Mouse (Mus musculus): ENCODE measurements around the gene Rab12. TPM values are rescaled to one million over a fixed set of nuclear protein-coding genes. Genes with fewer than 3 reads are reported as not detected.
"Not testable (repeated sequence)": the region's sequence is repeated elsewhere in the genome, so short reads cannot be mapped to it uniquely, and the experiment has no call there.

The Rab12 gene
- 43.0 and 48.0 TPM in 2 replicates for polyA plus RNA-seq (2015; fragmentation: Nextera tagmentation; extraction: Ambion mirVana)

DNA sequence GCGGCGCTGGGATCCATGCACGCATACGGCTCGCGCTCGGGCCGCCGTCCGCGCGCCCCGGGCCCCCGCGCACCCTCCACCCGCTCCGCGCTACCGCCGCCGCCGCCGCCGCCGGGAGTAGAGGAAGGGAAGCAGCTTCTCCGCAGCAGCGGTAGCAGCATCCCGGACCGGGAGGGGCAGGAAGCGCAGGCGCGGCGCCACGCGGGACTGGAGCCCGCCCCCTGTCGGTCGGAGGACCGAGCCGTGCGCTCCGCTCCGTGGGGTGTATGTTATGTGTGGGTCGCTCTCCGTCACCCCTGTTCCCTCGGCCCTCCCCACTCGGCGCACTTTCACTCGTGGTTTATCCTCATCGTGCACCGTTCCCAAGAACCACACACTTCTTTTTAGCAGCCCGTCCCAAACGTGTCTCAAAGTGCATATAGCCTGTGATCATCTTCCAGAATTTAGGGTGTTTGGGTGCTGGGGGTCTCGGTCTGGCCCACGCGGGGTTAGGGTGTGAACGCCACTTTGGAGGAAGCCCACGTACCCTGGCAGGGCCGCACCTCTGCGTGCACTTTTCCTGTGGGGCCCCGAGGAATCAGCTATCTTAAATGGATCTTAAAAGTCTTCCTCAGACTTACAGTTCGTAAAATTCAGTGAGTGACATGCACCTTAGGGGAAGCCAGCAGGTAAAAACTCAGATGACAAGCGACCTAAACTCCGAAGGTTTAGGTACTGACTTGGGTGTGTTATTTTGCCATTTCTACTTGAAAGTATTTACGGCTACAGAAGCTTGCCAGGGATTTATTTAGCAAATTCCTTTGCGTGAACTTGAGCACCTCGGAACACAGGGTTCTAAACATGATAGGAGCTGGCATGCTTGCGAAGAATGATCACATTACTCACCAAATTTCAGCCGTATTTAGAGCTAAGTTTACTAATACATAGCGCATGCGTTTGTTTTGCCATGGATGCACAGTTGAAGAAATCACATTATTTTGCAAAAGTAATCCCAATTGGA, at the start of gene Rab12:
Rab12 (minus strand) TSS at position 176 of the 1,000 bp plus-strand sequence.
- ATAC-seq = peak; percentile 98
- Histone ChIP-seq H3K4me3 (peak within 1 kb of the TSS; percentile 99), H3K27ac (peak within 1 kb of the TSS; percentile 51), H3K9ac (peak within 1 kb of the TSS; percentile 99), H3K4me1 (peaks cover 28% of the 10 kb centered on the region), H3K4me2 (peak within 1 kb of the TSS; percentile 86), H3K36me3 (ENCODE audit: poor library complexity, severe bottlenecking) (no peaks in the 10 kb centered on the region; the same call in 1 of the 2 replicates), H3K27me3 (no peaks in the 10 kb centered on the region), H3K9me3 (replicated peaks) (no peaks in the 10 kb centered on the region)
- WGBS = 9% methylated on average over 69 of the region's 71 CpGs

DNA sequence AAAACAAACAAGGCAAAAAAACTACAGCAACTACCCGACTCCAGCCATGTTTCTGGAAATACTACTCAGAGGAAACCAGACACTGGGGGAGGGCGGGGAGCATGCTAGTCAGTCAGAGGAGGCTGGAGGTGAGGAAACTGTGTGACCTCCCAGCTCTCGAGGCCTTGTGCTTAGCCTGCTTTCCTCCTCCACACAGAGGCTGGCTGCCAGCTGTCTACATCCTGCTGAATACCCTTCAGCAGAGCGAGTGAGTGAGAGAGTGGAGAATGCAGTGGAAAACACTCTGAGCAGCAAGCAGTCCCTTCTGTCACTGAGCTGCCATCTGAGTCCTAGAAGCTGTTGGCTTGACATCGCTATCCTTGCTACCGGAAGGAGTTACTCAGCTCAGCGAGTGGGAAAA, 44.7 kb upstream of the Rab12 start:
- Histone ChIP-seq H3K36me3 (ENCODE audit: poor library complexity, severe bottlenecking) (no peaks in the 10 kb centered on the region), H3K4me1 (no peaks in the 10 kb centered on the region), H3K4me3 (no peak overlapping the region), H3K9ac (no peak overlapping the region), H3K9me3 (replicated peaks) (no peaks in the 10 kb centered on the region), H3K27ac (no peak overlapping the region), H3K27me3 (no peaks in the 10 kb centered on the region), H3K4me2 (no peak overlapping the region)
- no peak for ATAC-seq
- 79% methylated on average over 7 of the region's 7 CpGs for WGBS

DNA sequence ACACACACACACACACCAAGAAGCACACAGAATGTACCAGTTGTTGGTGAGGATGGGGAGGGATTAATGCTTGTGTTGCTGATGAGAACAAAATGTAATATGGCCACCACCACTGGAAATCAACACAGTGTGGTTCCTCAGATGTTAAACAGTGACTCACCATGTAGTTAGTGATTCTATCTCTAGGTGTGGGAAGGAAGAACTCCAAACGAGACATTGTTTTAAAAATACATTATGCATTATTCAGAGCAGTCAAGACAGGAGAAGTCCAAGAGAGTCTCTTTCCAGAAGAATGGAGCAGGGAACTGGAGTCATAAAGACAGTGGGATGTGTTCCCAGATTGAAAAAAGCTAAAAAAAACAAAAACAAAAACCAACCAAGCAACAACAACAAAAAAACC, 44.0 kb upstream of the Rab12 start:
- ATAC-seq = no peak
- 74% methylated on average over 1 of the region's 1 CpGs for WGBS
- H3K4me2 ChIP-seq = no peak overlapping the region

DNA sequence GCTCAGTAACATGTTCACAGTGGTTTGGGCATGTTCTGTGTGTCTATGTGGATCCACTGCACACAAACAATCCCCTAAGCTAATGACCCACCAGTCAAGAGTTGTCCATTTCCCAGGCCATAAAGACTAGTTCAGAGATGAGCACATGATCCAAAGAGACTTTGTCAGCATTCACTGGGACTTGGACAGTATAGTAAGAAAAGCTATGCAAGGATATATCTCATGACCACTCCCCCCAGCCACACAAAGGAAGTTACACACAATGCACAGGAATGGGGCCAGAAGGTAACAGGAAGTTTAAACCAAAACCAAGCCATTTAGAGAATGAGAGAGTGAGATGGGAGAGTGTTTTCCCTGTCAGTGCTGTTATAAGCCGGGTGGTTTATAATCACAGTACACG, 41.9 kb upstream of the Rab12 start:
- no peaks in the 10 kb centered on the region for H3K27me3 ChIP-seq
- H3K9ac ChIP-seq = no peak overlapping the region
- no peak for ATAC-seq
- no peak overlapping the region for H3K4me3 ChIP-seq
- no peak overlapping the region for H3K4me2 ChIP-seq
- no peaks in the 10 kb centered on the region for H3K9me3 ChIP-seq (replicated peaks)
- H3K36me3 ChIP-seq (ENCODE audit: poor library complexity, severe bottlenecking) = no peaks in the 10 kb centered on the region
- no peak overlapping the region for H3K27ac ChIP-seq
- WGBS = 98% methylated on average over 2 of the region's 2 CpGs
- H3K4me1 ChIP-seq = no peaks in the 10 kb centered on the region

More for the DNA sequence above, 44.0 kb upstream of the Rab12 start:
- Histone ChIP-seq H3K9ac (no peak overlapping the region), H3K4me1 (no peaks in the 10 kb centered on the region), H3K27ac (no peak overlapping the region), H3K36me3 (ENCODE audit: poor library complexity, severe bottlenecking) (no peaks in the 10 kb centered on the region), H3K9me3 (replicated peaks) (no peaks in the 10 kb centered on the region), H3K4me3 (no peak overlapping the region), H3K27me3 (no peaks in the 10 kb centered on the region)

DNA sequence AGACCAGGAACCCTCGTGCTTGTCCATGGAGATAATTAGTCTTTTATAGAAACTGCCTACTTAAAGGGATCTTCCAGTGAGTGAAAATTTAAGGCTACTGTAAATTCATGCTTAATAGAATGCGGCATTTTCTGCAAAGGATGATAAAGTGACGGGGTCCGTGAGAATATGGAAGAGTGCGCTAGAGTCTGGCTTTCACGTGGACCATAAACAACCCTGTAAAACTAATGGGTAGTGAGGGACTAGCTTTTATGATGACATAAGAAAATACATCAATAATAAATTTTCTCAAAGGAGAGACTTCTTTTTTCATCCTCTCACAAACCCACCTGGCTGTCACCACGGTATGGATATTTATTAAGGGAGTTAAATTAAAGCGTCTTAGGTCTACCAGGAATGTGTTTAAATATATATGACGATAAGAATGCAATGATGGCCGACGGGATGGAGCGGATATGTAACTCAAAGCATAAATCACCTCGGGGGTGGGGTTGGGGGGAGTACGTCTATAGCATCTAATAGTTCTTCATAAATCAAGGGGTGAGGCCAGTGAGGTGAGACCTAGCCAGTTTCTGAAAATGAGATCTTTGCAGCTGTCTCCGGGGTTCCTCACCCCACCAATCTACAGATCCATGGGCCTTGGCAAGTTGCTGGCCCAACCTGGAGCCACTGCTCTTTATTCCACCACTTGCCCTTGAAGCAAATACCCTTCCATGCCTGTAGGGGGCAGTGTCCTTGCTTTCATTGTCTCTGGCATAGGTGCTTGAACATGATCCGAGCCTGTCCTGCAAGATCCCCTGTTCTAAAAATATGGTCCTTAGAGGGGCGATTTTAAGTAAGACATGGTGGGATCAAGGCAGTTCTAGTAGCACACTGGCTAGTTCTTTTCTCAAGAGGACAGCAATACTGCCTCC, 39.1 kb upstream of the Rab12 start:
- Histone ChIP-seq H3K4me3 (no peak overlapping the region), H3K9ac (no peak overlapping the region), H3K4me2 (no peak overlapping the region), H3K4me1 (no peaks in the 10 kb centered on the region), H3K9me3 (replicated peaks) (no peaks in the 10 kb centered on the region), H3K27ac (no peak overlapping the region), H3K36me3 (ENCODE audit: poor library complexity, severe bottlenecking) (no peaks in the 10 kb centered on the region), H3K27me3 (no peaks in the 10 kb centered on the region)
- ATAC-seq = no peak
- WGBS = 91% methylated on average over 17 of the region's 17 CpGs

DNA sequence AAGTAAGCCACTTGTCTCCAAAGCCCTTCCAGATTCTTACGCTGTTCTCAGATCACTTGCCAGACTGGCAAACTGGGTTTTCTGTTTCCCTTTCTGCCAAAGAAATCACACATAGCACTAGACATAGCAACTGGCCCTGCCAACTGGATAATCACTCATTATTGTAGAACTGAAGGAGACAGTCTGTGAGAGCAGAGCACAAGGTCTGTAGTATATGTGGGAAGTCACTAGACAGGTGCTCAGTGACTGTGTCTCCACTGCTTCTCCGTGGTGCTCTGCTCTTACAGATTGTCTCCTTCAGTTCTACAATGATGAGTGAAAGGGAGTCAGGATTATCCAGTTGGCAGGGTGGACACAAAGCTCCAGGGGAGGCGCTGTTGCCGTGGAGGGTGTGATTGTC, 33.2 kb upstream of the Rab12 start:
- H3K4me1 ChIP-seq = no peaks in the 10 kb centered on the region
- no peaks in the 10 kb centered on the region for H3K36me3 ChIP-seq (ENCODE audit: poor library complexity, severe bottlenecking)
- ATAC-seq = no peak
- no peak overlapping the region for H3K9ac ChIP-seq
- no peak overlapping the region for H3K4me3 ChIP-seq
- H3K27ac ChIP-seq = no peak overlapping the region
- H3K9me3 ChIP-seq (replicated peaks) = no peaks in the 10 kb centered on the region
- no peaks in the 10 kb centered on the region for H3K27me3 ChIP-seq
- H3K4me2 ChIP-seq = no peak overlapping the region
- WGBS = 78% methylated on average over 4 of the region's 4 CpGs

DNA sequence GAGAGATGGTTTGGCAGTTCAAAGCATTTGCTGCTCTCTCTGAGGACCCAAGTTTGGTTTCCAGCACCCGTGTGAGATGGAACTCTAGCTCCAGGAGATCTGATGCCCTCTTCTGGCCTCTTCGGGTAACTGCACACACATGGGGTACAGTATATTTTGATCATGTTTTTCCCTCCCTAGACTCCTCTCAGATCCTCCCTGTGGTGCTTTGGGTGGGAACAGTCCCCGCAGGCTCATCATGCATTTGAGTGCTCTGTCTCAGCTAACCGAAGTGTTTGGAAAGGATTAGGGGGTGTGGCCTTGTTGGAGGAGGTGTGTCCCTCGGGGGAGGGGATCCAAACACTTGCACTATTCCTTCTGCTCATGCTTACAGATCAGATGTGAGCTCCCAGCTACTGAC, 31.0 kb upstream of the Rab12 start:
- no peak for ATAC-seq
- no peak overlapping the region for H3K4me3 ChIP-seq
- H3K9me3 ChIP-seq (replicated peaks) = no peaks in the 10 kb centered on the region
- no peaks in the 10 kb centered on the region for H3K27me3 ChIP-seq
- H3K4me2 ChIP-seq = no peak overlapping the region
- H3K9ac ChIP-seq = no peak overlapping the region
- H3K4me1 ChIP-seq = no peaks in the 10 kb centered on the region
- H3K36me3 ChIP-seq (ENCODE audit: poor library complexity, severe bottlenecking) = no peaks in the 10 kb centered on the region
- WGBS = 95% methylated on average over 5 of the region's 5 CpGs
- no peak overlapping the region for H3K27ac ChIP-seq

DNA sequence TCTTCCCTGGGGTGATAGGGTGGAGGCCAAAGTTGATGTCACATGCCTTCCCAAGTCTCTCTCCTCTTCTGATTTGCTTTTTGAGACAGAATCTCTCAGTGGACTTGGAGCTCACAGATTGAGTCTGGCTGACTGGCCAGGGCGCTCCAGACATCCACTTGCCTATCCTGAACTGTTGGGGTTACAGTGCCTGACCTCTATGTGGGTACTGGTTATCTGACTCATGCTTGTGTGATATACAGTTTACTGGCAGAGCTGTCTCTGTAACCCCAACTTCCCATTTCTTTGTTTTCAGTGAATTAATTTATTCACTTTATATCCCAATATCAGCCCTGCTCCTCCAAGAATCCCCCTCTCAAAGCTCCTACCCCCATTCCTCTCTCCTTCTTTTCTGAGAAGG, 12.8 kb upstream of the Rab12 start:
- 80% methylated on average over 1 of the region's 1 CpGs for WGBS
- no peaks in the 10 kb centered on the region for H3K4me1 ChIP-seq
- H3K4me3 ChIP-seq = no peak overlapping the region
- no peak overlapping the region for H3K27ac ChIP-seq
- H3K9me3 ChIP-seq (replicated peaks) = peaks cover 7% of the 10 kb centered on the region
- H3K36me3 ChIP-seq (ENCODE audit: poor library complexity, severe bottlenecking) = no peaks in the 10 kb centered on the region
- no peak overlapping the region for H3K4me2 ChIP-seq
- no peak for ATAC-seq
- no peak overlapping the region for H3K9ac ChIP-seq
- H3K27me3 ChIP-seq = no peaks in the 10 kb centered on the region

DNA sequence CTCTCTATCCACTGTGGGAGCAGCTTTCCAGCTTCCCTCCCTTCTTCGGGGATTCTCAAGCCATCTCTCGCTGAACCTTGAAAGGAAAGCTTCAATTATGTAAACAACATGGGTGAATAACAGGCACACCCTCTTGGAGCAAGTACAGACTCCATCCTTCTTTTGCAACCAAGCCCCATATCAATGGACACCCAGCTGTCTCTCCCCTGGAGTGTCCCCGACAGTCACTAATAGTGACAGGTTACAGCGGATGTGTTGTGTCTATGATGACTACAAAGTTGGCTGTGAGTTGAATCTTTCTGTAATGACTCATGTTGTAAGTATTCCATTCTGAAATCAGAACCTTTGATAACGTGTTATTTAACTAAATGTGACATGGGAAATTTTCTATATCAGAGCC, 3.9 kb upstream of the Rab12 start:
- Histone ChIP-seq H3K4me1 (peaks cover 9% of the 10 kb centered on the region), H3K27me3 (no peaks in the 10 kb centered on the region), H3K4me2 (no peak overlapping the region), H3K9me3 (replicated peaks) (no peaks in the 10 kb centered on the region), H3K4me3 (no peak overlapping the region), H3K9ac (no peak overlapping the region), H3K27ac (no peak overlapping the region), H3K36me3 (ENCODE audit: poor library complexity, severe bottlenecking) (no peaks in the 10 kb centered on the region)
- 78% methylated on average over 5 of the region's 5 CpGs for WGBS
- no peak for ATAC-seq

DNA sequence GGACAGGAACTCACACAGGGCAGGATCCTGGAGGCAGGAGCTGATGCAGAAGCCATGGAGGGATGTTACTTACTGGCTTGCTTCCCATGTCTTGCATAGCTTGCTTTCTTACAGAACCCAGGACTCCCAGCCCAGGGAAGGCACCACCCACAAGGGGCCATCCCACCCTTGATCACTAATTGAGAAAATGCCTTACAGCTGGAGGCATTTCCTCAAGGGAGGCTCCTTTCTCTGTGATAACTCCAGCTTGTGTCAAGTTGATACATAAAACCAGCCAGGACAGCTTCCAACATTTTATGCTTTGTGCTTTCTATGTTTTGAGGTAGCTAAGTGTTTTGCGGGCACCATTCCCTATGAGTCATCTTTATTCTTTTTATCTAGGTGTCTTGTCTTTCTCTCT, 3.1 kb upstream of the Rab12 start:
- H3K4me3 ChIP-seq; H3K9me3 ChIP-seq (replicated peaks); H3K27ac ChIP-seq; H3K36me3 ChIP-seq (ENCODE audit: poor library complexity, severe bottlenecking); H3K9ac ChIP-seq; H3K4me2 ChIP-seq; H3K27me3 ChIP-seq; ATAC-seq: not testable (repeated sequence)
- WGBS = 97% methylated on average over 1 of the region's 1 CpGs
- peaks cover 16% of the 10 kb centered on the region for H3K4me1 ChIP-seq

DNA sequence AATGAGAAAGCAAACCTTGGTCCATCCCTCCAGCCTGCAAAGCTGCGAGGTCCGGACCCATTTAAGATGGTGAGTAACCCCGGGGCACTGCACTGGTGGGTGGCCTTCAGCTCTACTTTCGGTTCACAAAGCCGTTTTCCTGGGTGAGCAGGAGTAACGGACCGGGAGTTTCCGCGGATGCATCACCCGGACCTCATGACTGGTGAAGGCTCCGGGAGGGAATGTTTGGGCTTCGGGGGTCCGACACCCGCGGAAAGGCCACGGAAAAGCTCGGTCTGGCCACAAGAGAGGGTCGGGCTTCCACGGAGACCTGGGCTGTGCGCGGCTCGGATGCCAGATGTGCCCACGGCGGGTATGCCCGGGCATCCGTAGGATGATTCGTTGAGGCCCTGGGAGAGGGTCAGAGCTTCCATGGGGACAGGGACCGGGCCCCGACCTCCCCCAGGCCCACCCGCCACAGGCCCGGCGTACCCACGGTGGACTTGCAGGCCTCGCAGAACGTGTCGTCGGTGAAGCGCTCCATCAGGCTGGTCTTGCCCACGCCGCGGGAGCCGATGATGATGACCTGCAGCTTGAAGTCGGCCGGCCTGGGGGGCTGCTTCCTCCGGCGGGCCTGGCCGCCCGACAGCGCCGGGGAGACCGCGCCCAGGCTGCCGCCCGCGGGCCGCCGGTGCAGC, 514 bp downstream of the Rab12 start:
- Histone ChIP-seq H3K4me3 (peak overlapping the region; percentile 99), H3K4me1 (peaks cover 28% of the 10 kb centered on the region), H3K27me3 (no peaks in the 10 kb centered on the region), H3K4me2 (peak overlapping the region; percentile 86), H3K36me3 (ENCODE audit: poor library complexity, severe bottlenecking) (peaks cover 6% of the 10 kb centered on the region; the same call in 1 of the 2 replicates), H3K9me3 (replicated peaks) (no peaks in the 10 kb centered on the region), H3K27ac (peak overlapping the region; percentile 51), H3K9ac (peak overlapping the region; percentile 99)
- ATAC-seq = peak; percentile 78
- WGBS = under 1% methylated on average over 57 of the region's 57 CpGs

Data from forebrain, embryonic 13.5 days (tissue).